Mouse (Mus musculus) stomach, postnatal 0 days (tissue): ENCODE data around the gene Ermard. TPM values are rescaled to one million over a fixed set of nuclear protein-coding genes. Genes with fewer than 3 reads are reported as not detected.

ENCODE experiments used
- ATAC-seq: fragments of 200-750 bp; cut with Nextera tagmentation; 2 replicates; pipeline ENCODE4 v1.8.0; 2017; ENCODE audit not compliant: low FRiP score, low TSS enrichment
- DNase-seq: peaks from one replicate; pipeline ENCODE4 v3.0.0-alpha.2; 2016; ENCODE audit warnings: low spot score
- H3K27ac ChIP-seq: fragments of 300-500 bp; sonication (generic); replicated peaks from 2 replicates; pipeline ENCODE4 v1.5.1; 2014; ENCODE audit warnings: mild to moderate bottlenecking, control low read depth
- H3K27me3 ChIP-seq: fragments of 300-500 bp; sonication (generic); 2 replicates; pipeline ENCODE4 v1.6.1; 2014; ENCODE audit warnings: low read length; ENCODE audit not compliant: control insufficient read depth, insufficient read depth
- H3K36me3 ChIP-seq: fragments of 300-500 bp; sonication (generic); 2 replicates; pipeline ENCODE4 v1.6.1; 2014; ENCODE audit warnings: low read length, mixed read lengths; ENCODE audit not compliant: control insufficient read depth, insufficient read depth
- H3K4me1 ChIP-seq: fragments of 300-500 bp; sonication (generic); replicated peaks from 2 replicates; pipeline ENCODE4 v1.6.1; 2014; ENCODE audit warnings: antibody characterized with exemption; ENCODE audit not compliant: control insufficient read depth, insufficient read depth
- H3K4me2 ChIP-seq: fragments of 300-500 bp; sonication (generic); replicated peaks from 2 replicates; pipeline ENCODE4 v1.6.1; 2014; ENCODE audit warnings: low read depth, mild to moderate bottlenecking, control low read depth, moderate library complexity
- H3K4me3 ChIP-seq: fragments of 300-500 bp; sonication (generic); 2 replicates; pipeline ENCODE4 v1.5.1; 2014; ENCODE audit warnings: low read depth, low read length, control low read depth
- H3K9ac ChIP-seq: fragments of 300-500 bp; sonication (generic); 2 replicates; pipeline ENCODE4 v1.6.1; 2014; ENCODE audit warnings: mild to moderate bottlenecking, low read length, control low read depth, mixed read lengths
- H3K9me3 ChIP-seq: fragments of 300-500 bp; sonication (generic); 2 replicates; pipeline ENCODE4 v1.6.1; 2016; ENCODE audit warnings: low read length; ENCODE audit not compliant: control insufficient read depth
- CTCF ChIP-seq: IDR thresholded peaks from 2 replicates; pipeline ENCODE4 v1.5.1; 2016; ENCODE audit warnings: antibody characterized with exemption, low read depth, mild to moderate bottlenecking, moderate library complexity
- EP300 ChIP-seq: optimal IDR thresholded peaks from 2 replicates; pipeline ENCODE3; 2016; ENCODE audit warnings: antibody characterized with exemption
- WGBS: fragments of 180-500 bp; shearing (Covaris S2); extraction: QIAGEN DNeasy Blood & Tissue Kit; methylation state at CpG from one replicate; pipeline ENCODE4 v1.1.7; 2014; 5-methylcytosine and 5-hydroxymethylcytosine counted together
- polyA plus RNA-seq: library from polyadenylated mRNA; unstranded; fragments of >200 nt; fragmentation: Nextera tagmentation; extraction: Ambion mirVana; gene quantifications from 2 replicates; pipeline ENCODE4 v1.2.1, GENCODE M21; 2015

Gene Ermard
- polyA plus RNA-seq, 1 experiment from 2014 or later = 33.3 TPM

DNA sequence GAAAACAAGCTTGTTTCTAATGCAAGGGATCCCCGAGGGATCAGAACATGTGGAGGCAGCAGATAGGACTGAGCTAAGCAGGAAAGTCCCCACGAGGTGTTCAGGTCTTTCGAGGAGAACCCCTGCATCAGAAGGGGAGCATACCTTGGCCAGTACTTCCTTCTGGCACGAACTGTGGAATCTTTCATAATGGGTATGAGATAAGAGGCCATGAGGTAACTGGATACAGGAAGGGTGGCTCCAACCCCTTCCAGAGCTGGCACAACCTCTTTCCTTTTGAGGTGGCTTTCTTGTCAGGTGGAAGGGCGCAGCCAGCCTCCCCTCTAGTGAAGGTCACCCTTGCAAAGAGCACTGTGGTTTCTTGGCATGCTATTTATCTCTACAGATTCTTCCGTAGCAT, 55.8 kb downstream of the Ermard start:
- Histone ChIP-seq H3K4me3 (no peak overlapping the region), H3K4me2 (no peak overlapping the region), H3K27me3 (no peaks in the 10 kb centered on the region), H3K36me3 (no peaks in the 10 kb centered on the region), H3K27ac (no peak overlapping the region), H3K9me3 (no peaks in the 10 kb centered on the region), H3K9ac (no peak overlapping the region), H3K4me1 (no peaks in the 10 kb centered on the region)
- WGBS = 73% methylated on average over 6 of the region's 6 CpGs
- DNase-seq (no peak), ATAC-seq (peak; percentile 45; the same call in 1 of the 2 replicates)
- no peak for TF ChIP-seq EP300
- no peak for TF ChIP-seq CTCF

DNA sequence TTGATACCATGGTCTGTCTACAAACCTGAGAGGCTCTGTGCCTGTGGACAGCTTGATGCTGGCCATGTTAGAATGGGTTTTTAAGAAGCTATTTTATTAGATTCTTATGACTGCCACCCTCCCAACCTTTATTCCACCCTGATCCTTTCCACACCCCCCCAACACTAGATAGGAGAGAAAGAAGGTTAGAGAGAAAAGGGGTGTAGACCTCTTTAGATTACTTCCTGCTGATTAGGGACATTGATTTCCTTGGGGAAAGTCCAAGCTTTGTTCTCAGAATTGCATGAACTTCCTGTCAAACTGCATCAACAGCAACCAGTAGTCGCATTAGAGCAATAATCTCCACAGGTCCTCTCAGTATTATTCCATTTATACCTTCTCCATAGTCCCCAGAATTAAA, 57.7 kb downstream of the Ermard start:
- no peak overlapping the region for H3K27ac ChIP-seq
- H3K9ac ChIP-seq = no peak overlapping the region
- H3K4me1 ChIP-seq = no peaks in the 10 kb centered on the region
- no peaks in the 10 kb centered on the region for H3K36me3 ChIP-seq
- no peaks in the 10 kb centered on the region for H3K27me3 ChIP-seq
- WGBS = 79% methylated on average over 1 of the region's 1 CpGs
- TF ChIP-seq CTCF (no peak), EP300 (no peak)
- ATAC-seq (no peak), DNase-seq (no peak)
- H3K4me3 ChIP-seq = no peak overlapping the region
- no peak overlapping the region for H3K4me2 ChIP-seq
- H3K9me3 ChIP-seq = no peaks in the 10 kb centered on the region

DNA sequence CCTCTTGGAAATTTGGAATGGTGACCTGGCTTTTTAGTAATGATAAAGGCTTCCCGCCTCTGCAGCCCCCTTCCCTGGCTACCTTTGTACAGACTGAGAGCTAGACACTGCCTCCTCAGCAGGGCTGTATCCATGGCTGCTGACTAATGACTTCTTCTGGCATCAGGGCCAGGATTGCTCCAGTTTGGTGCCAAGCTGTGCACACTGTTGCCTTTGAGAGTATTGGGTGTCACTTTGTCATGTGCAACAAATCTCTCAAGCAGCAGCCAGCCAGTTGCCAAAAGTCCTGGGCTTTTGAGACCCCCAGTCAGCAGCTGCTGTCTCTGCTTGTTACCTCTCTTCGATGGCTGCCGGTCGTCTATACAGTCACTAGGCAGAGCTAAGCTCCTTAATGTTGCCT, 60.3 kb downstream of the Ermard start:
- DNase-seq (no peak), ATAC-seq (no peak)
- H3K4me2 ChIP-seq = no peak overlapping the region
- no peaks in the 10 kb centered on the region for H3K36me3 ChIP-seq
- no peak for TF ChIP-seq CTCF
- no peak overlapping the region for H3K9ac ChIP-seq
- H3K4me3 ChIP-seq = no peak overlapping the region
- no peaks in the 10 kb centered on the region for H3K4me1 ChIP-seq
- WGBS = 90% methylated on average over 4 of the region's 4 CpGs
- no peaks in the 10 kb centered on the region for H3K9me3 ChIP-seq
- no peaks in the 10 kb centered on the region for H3K27me3 ChIP-seq
- H3K27ac ChIP-seq = no peak overlapping the region

DNA sequence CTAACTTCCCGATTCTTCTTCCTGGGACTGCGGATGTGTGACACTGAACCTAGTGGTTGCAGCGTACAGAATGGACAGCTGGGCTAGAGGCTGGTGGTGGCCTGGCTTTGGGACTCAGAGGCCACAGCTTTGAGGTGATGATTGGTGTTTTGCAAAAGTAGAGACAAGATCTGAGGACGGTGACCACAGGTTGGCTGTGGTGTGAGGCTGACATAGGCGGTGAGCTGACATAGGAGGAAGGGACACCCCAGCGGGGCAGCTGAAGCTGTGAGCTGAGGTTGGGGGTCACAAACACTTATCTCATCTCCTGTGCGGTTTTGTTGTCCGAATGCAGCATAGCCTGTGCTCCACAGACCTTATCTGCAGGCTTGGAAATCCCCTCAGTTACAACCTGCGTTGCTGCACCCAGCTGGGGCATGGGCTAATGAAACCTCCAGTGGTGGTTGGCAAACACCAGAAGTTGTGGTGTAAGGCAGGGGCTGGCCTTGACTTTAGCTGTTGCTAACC, 66.2 kb downstream of the Ermard start:
- Histone ChIP-seq H3K4me3 (no peak overlapping the region), H3K4me2 (no peak overlapping the region), H3K9me3 (no peaks in the 10 kb centered on the region), H3K9ac (no peak overlapping the region), H3K27ac (no peak overlapping the region), H3K4me1 (no peaks in the 10 kb centered on the region), H3K36me3 (no peaks in the 10 kb centered on the region), H3K27me3 (no peaks in the 10 kb centered on the region)
- TF ChIP-seq CTCF (no peak), EP300 (no peak)
- 87% methylated on average over 9 of the region's 9 CpGs for WGBS
- ATAC-seq (no peak), DNase-seq (no peak)

DNA sequence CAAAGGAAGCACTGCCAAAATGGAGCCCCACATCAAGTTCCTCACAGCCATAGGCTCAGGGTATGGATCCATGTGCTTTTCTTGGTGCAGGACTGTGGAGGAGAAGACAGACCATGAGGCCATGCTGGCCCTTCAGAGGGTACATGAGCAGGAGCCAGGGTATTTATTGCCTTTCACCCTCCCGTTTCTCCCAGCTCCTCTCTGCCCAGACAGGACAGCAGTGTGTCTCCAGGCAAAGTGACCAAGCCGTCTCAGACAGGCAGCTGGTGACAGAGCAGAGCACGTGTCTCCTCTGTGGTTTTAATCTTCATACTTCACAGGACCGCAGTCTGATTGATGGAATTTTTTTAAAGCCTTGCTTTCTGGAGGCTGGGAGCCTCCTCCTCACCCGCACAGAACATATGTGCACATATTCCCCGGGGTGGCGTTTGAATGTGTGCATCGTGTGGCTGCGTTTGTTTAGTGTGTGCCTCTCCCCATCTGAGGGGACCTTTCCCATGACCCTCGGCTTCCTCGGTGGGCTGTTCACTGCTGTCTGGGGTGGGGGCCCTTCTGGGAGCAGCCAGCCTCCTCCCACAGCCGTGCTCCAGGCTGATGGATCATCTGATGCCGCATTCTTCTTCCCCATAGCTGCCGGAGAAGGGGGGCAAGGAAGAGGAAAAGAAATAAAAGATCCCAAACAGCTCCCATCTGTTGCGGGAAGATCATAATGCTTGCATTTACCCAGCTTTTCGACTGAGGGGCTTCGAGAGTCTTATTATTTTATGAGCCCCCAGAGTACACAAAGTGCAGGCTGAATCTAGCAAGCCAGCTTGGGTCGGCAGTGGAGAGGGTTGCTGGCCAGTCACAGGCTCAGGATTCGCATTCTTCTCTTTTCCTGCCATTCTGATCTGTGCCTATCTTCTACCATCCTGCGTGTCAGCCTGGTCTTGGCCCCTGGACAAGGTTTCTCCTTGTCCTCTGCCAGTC, 67.7 kb downstream of the Ermard start:
- H3K9me3 ChIP-seq = no peaks in the 10 kb centered on the region
- H3K4me2 ChIP-seq = peak overlapping the region; percentile 17; the same call in 1 of the 2 replicates
- no peak overlapping the region for H3K4me3 ChIP-seq
- ATAC-seq = peak; percentile 51; the same call in 1 of the 2 replicates
- WGBS = 17% methylated on average over 20 of the region's 20 CpGs
- no peaks in the 10 kb centered on the region for H3K27me3 ChIP-seq
- H3K36me3 ChIP-seq = no peaks in the 10 kb centered on the region
- DNase-seq = no peak
- TF ChIP-seq EP300 = no peak
- no peak for TF ChIP-seq CTCF
- no peaks in the 10 kb centered on the region for H3K4me1 ChIP-seq
- H3K9ac ChIP-seq = no peak overlapping the region
- H3K27ac ChIP-seq = no peak overlapping the region

GRCm38 (mm10) chr17:15115550-15115949, 74.5 kb downstream of the Ermard start:
- no peak for TF ChIP-seq CTCF
- TF ChIP-seq EP300 = no peak
- ATAC-seq (no peak), DNase-seq (no peak)
- no peak overlapping the region for H3K27ac ChIP-seq
- no peaks in the 10 kb centered on the region for H3K27me3 ChIP-seq
- H3K4me3 ChIP-seq = no peak overlapping the region
- no peaks in the 10 kb centered on the region for H3K36me3 ChIP-seq
- H3K4me1 ChIP-seq = no peaks in the 10 kb centered on the region
- no peaks in the 10 kb centered on the region for H3K9me3 ChIP-seq
- no peak overlapping the region for H3K9ac ChIP-seq
- H3K4me2 ChIP-seq = no peak overlapping the region
- 78% methylated on average over 3 of the region's 3 CpGs for WGBS
